Mouse (Mus musculus): Measurements from ENCODE around the gene Gnaz.

Gnaz gene

DNA sequence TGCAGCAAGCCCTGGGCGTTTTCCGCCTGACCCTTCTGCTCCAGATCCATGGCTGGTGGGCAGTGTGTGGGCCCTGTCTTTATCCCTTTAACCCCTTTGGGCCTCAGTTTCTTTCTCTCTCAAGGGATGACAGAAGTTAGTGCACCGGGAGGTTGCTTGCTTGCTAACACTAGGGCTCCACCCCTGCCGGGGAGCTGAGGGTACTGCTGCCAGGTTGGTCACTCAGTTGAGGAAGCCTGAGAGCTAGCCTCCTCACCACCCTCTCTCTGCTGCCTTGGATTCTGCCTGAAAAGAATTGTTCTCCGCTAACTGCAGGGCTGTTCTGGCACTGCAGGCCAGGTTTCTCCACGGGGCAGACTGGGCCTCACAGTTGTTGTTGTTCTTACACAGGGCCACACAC lies 6.0 kb downstream of the Gnaz start:
- no peak for DNase-seq

DNA sequence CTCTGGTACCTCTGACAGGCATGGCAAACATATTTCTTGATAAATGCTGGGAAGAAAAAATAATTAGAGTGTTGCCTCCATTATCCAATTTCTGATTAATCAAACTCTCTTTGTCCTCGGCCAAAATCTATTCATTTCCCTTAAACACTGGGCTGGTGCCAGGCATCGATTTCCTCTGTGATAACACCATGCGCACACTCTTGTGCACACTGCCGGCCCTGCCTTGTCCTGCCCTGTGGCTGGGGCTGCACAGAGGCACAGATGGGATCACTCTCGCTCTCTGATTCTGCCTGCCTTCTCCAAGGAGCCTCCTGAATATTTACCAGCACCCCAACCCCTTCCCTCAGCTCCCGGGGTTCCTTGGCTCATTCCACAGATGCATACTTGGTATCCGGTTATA lies 8.6 kb downstream of the Gnaz start:
- DNase-seq, result no peak

DNA sequence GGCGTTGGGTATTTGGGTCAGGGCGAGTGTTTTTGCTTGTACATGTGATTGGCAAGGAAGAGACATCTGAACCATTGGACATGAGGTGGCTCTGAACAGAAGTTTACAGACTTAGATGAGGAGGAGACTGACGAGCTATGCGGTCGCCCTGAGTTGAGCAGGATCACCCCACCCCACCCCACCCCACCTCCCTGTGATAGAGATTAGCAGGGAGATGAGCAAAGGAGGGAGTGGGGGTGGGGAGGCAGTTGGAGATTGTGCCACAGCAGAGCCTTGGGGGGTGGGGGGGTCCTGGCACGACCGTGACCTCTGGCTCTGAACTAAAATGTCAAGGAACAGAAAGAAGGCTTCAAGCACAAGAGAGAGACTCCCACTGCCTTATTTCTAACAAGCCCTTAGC lies 9.5 kb downstream of the Gnaz start:
- DNase-seq, result no peak

DNA sequence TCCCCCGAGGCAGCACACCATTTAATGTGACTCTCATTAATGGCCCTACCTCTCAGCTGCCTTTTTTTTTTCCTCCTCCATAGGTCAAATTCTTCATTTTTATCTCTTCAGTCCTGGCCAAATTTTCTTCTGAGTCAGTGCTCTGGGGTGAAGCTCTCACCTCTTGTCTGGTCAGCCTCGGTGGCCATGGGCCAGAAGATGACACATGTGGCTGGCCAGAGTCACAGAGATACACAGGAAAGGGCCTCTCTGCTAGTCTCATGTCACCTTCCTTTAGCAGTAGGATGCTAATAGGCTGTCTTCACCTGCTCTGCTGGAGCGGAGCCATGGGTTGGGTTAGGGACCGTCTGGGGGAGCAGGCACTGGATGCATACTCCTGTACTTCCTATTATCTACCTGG lies 11.1 kb downstream of the Gnaz start:
- DNase-seq, result no peak

DNA sequence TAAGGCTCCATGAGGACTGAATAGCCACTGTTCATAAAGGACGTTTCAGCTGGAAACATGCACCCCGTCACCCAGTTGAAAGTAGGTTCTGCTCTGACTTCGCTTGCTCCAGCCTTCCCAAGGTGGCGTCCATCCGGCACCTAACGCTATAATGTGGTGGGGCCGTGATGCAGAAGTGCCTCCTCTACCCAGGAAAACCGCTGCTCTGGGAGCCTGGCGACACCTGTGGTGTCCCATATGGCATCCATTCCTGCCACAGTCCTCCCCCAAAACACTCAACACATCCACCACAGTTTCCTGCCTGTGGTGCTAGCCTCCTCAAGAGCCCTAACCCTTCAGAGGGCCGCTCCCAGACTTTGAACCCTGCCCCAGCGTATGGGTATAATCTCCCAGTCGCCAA lies 14.2 kb downstream of the Gnaz start:
- DNase-seq, result no peak

DNA sequence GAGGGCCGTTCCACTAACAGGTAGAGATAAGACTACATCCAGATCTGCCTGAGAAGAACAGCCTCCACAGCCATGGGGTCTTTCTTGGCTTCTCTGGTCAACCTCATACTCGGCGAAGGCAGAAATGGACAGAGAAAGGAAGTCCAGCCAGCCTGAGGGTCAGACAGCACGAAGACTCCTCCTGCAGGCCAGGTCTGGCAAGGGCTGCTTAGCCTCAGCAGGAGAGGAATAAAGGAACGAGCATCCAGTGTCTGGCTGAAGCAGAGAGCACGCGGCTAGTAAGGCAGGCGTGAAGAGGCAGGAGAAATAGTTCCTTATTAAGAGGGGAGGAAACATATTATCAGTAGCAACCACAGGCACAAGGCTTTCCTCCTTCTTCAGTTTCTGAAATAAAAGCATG lies 16.2 kb downstream of the Gnaz start:
- DNase-seq, result no peak

DNA sequence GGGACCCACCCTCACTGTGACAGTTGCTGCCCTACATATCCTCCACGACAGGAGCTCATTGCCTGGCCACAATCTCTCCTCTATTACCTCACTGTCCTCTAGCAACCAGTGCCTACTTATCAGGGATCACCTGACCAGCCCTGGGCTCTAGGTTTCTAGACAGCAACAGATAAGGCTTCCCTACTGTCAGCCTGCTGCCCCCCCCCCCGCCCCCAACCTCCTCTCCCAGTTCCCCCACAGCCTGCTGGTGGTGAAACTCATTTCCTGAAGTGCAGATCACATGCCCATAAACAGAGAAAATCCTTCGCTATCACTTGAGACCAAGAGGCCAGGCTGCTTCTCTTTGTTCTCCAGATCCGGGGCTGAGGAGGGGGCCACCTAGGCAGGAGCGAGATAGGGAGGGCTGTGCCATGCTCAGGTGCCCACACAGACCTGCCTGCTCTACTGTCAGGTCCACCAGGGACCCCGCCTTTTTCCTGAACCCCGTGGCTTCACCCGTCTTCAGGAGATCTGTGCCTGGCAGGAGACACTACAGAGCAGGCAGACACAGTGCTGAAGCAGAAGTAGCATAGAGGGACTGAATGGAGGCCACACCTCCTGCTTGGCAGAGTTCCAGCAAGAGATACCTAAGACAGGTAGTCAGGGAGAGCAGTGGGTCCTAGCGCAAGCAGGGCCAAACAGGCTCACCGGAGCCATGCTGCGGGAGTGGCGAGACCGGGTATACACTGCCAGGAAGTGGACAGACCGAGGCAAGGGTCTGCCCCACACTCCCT lies 20.9 kb downstream of the Gnaz start:
- no peak for DNase-seq

DNA sequence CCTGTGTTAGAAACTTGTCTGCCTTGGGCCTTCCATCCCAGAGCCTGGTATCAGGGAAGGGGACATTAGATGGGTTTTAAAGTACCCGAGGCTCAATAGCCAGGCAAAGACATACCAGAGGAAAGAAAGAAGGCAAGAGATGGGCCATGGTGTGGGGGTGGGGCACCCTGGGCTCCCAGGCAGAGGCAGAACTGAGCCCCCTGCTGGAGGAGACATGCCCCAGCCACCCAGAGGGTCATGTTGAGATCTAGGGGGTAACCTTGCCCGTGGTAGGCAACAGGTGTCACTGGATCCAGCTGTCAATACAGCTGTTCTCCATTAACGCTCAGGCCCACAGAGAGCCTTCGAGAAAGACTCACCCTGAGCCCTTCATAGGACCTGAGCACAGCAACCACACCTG lies 22.8 kb downstream of the Gnaz start:
- DNase-seq, result no peak

DNA sequence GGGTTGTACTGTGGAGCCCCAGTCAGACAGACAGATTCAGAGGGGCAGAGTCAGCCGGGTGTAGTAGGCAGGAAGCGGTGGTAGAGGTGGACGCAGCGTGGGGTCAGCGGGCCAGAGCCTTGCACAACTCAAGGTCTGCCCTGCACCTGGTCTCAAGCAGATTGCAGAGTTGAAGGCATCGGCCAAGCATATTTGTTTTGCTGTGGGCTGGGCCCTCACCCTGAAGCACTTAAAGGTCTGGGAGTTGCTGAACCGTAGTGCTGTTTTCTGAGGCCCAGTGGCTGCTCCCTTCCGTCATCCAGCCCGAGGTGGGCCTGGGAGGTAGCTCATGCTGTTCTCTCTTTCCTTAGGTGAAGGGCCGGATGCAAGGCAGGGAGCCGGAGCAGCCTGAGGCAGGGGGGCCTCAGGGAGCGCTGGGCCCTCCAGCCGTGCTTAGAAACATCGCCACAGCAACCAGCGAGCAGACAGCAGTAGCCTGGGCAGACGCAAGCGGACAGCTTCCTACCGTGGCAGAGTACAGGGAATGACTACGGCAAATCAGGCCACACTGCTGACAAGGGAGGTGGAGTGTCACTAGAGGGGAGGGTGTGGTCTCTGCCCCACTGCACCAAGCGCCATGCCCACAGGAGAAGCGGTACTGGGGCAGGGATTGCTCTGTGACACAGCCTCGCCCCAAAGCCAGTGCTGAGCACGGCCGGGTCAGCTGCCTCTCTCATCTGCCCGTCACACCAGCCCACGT lies 23.8 kb downstream of the Gnaz start:
- DNase-seq, result no peak

DNA sequence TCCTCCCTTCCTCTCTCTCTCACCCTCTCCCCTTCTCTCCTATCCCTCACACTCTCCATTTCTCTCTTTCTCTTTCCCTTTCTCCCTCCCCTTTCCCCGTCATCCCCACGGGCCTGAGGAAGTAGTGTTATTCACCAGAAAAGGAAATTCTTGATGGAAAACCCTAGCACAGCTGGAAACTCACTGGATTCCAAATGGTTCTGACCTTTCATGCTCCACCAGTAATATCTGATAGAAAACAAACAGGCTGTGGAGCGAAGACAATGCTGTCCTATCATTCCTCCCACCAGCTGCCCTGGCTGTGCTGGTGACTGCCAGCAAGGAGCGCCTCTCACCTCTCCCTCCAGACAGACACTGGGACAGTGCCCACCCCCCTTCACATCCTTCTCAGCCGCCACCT lies 27.9 kb downstream of the Gnaz start:
- no peak for DNase-seq

DNA sequence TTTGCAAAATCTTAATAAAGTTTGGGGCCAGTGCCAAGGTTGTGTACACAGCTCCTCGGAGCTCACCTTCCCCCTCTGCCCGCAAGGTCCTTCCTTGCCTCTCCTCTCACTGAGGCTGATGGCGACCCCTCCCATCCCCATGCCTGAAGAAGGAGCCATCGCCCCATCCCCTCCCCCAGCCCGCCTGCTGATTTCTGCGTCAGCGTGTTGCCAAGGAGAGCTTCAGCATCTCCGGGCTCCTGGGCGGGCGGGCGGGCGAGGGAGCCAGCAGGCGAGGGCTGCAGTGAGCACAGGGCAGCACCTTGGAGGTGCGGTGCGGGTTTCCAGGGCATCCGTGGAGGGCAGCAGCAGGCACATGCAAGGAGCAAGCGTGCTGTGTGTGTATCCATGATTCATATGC lies 28.4 kb downstream of the Gnaz start:
- no peak for DNase-seq

DNA sequence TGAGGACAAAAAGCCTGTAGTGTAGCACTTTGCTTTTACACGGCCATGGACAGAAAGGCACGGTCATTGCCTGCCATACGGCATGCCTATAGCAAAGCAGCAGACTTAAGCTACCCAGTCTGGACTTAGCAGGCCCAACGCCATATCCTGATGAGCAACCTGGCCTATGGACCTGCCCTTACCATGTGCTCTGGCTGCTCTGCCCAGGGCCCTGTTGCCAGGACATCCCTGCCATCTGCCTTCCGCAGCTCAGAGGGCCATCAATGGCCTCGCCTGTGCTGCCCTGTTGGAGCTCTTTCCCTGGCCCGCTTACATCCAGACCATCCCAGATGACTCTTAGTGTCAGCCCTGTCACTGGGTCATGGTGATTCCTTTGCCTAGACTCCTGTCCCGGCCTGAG lies 34.4 kb downstream of the Gnaz start:
- no peak for DNase-seq

DNA sequence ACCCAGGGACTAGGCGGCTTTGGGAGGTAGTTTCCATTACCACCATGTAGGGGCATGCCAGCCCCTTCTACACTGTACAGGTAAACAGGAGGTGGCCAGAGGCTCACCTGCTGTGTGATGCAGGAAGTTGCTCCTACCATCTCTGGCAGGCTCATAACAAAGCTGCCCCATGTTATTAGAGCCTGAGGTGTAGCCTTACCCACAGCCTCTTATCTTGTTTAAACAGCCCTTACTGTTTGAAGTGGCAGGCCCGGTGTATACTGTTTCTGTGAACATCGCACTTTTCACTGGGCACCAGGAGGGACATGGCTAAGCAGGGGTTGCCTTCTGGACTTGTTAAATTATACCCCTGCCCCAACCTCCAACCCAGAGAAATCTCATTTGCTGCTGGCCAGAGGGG lies 37.1 kb downstream of the Gnaz start:
- no peak for DNase-seq

DNA sequence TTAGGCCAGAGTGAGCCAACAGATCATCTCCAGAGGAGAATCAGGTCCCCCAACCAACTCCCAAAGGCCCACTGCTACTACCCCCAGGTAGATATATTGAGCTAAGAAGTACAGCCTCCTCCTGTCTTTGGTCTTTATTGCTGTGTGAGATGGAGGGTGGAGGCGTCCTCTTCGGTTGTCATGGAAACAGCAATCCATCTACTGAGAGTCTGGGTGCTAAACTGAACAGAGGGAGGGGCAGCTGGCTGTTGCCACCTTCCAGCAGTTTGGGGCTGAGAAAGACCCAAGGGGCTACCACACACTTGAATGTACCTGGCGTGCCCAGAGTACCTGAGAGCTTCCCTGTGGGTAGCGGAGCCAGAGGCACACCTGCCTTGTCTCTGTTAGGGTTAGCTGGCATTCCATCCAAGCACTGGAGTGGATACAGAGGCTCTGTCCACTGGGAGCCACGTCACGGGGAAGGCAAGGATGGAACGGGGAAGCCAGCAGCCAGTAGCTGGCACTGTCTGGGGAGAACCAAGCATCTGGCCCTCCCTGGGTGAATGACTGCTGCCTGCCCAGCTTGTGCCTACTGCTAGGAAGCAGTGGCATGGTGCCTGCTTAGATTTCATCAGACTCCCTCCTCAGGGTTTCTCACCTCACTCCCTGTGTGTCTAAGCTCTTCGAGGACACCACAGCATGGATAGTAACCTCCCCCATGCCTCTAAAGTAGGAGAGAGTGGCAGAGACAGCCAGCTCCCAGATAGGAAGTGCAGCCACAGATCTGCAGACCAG lies 40.1 kb downstream of the Gnaz start:
- no peak for DNase-seq

DNA sequence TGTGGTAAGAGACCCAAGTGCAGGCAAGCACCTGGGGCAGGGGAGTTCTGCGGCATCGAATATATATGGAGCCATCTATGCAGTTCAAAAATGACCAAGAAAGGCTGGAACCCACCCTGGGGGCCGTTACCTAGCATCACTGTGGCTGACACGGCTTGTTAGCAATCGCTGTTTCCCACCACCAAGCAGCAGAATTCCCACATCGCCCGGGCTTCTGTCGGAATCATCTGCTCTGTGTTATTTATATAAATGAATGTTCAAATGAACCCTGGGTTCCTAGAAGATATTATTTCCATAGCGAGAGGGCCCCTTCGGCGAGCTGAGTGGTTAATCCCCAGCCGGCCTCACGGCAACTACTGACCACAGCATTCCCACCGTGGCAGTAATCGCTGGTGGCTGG lies 43.7 kb downstream of the Gnaz start:
- no peak for DNase-seq

DNA sequence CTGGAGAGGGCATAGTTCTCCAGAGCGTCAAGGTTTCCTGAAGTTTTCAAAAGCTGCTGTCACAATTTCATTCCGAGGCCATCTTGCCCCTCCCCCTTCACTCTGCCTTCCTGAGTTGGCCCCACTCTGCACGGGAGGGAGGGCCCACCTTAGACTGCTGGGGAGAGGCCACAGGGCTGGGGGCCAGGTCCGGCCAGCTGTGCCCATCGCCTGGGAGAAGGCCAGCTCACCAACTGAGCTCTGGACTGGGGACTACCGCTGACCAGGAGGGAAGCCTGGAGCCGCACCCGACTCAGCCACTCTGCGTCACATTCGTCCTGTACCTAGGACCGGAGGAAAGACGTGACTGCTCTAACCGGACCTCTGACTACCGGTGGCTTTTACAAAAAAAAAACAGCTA lies 48.5 kb downstream of the Gnaz start:
- no peak for DNase-seq

DNA sequence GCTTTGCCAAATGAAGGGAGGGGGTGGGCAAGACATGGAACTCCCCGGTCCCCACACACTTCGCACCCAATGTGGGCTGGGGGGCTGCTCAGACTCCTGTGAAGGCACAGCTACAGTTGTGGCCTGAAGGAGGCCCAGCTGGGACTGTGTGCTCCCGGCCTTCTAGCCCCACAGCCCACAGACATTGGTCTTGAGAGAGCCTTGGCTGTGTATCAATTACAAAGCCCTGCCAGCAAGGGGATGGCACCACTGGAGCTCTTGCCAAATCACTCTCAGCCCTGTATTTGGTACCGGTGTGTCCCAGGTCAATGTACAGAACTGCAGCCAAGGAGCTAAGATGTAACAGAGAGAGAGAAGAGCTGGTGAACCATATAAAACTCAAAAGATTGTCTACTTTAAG lies 49.5 kb downstream of the Gnaz start:
- DNase-seq, result no peak

DNA sequence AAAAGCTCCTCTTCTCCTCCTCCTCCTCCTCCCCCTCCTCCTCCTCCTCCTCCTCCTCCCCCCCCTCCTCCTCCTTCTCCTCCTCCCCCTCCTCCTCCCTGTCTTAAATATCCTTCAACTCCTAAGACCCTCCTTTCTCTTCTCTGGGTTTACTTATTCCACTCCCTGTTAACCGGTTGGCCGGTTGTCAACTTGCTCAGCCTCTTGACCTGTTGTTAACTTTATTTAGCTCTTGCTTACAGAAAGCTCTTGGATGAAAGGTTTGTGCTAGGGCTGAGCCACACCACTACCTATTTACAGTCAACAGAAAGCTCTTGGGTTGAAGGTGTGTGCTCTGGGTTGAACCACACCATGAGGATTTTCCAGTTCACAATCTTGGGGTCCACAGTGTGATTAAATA lies 53.3 kb downstream of the Gnaz start:
- no peak for DNase-seq

DNA sequence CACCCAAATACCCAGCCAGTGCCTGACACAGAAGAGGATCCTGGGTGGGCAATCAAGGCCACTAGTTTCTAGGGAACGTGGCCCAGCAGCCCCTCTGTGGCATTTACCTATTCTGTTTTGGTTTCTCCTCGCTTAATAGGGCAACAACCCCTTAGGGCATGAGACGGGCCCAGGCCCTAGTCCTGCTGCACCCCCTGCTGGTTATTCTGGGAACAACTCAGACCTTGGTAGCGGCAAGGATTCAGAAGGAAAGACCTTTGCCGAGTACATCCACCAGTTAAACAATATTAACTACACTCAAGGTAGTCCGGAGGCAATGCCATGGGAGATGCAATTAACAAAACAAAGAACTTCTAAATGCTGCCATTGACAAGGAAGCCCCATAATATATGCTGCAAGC lies 54.2 kb downstream of the Gnaz start:
- DNase-seq, result peak in 1 of 2 experiments; percentile 22

DNA sequence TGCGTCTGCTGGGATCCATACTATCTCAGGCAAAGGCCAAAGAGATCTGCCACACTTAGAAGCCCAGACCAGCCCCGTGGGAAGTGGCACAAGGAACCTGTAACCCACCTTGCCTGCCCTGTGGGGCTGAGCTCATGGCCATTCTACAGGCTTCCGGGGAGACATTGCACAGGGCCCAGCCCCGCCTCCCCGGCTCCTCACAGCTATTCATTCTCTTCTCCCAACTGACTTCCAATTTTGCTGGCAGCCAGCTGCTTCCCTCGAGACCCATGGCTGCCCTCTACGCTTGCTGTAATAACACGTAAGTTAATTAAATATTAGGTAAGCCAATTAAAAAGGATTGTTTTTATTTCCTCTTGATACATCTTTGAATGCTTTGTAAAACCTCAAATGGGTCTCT lies 59.5 kb downstream of the Gnaz start:
- no peak for DNase-seq

DNA sequence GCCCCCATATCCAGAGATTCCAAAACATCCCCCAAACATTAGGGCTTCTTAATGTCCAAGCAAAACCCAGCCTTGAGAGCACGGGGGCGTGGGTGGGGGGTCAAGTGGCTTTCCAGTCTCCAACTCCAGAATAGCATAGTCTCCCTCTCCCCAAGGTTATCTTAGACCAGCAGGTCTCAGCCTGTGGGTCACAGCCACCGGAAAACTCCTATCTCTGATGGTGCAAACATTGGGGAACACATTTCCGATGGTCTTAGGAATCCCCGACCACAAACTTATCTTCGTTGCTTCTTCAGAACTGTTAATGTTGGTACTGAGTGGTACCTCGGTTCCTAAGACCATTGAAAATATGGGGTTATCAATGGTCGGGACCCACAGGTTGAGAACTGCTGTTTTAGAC lies 61.8 kb downstream of the Gnaz start:
- DNase-seq, result no peak

DNA sequence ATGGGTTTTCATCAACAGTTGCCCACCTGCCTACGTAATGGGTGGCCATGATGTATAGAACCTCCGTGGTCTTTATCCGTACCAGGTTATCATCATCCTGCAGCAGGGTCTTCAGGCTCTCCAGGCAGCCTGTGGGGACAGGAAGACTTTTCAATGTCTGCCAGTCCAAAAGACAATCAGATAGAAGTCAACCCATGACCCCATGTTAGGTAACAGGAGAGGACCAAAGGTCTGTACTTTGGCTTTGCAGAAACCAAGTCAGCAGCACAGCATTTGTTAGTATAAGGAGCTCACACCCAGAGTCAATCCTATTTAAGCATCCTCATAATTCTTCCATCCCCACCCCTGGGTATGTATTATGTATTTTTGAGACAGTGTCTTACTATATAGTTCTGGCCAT lies 62.7 kb downstream of the Gnaz start:
- no peak for DNase-seq

DNA sequence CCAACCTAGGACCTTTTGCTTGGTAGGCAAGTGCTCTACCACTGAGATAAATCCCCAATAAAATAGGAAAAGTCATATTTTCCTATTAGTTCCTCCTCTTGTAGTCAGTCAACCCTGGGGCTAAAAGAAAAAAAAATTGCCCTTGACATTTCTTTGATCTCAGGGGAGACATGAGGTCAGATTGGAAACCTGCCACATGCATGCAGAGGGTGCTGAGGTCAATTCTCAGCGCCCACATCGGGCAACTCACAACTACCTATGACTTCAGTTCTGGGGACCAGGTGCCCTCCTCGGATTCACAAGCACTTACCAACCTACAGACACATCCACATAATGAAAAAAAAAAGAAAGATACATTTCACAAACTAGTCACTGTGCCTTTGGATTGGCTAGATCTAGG lies 63.3 kb downstream of the Gnaz start:
- no peak for DNase-seq
